Mouse (Mus musculus) hindbrain, embryonic 12.5 days (tissue): ENCODE results near the gene 3110021N24Rik. TPM values are rescaled to one million over a fixed set of nuclear protein-coding genes. Genes with fewer than 3 reads are reported as not detected.

Source experiments
- ATAC-seq: fragments of 200-750 bp; cut with Nextera tagmentation; 2 replicates; pipeline ENCODE4 v1.8.0; 2017; ENCODE audit warnings: moderate TSS enrichment; ENCODE audit not compliant: low FRiP score
- H3K27ac ChIP-seq: fragments of 300-500 bp; sonication (generic); 2 replicates; pipeline ENCODE4 v1.5.1; 2016; ENCODE audit warnings: mild to moderate bottlenecking
- H3K27me3 ChIP-seq: fragments of 300-500 bp; sonication (generic); 2 replicates; pipeline ENCODE4 v1.6.1; 2016; ENCODE audit warnings: mild to moderate bottlenecking
- H3K36me3 ChIP-seq: fragments of 300-500 bp; sonication (generic); 2 replicates; pipeline ENCODE4 v1.6.1; 2016; ENCODE audit warnings: mild to moderate bottlenecking
- H3K4me1 ChIP-seq: fragments of 300-500 bp; sonication (generic); 2 replicates; pipeline ENCODE4 v1.6.1; 2016
- H3K4me2 ChIP-seq: fragments of 300-500 bp; sonication (generic); replicated peaks from 2 replicates; pipeline ENCODE4 v1.6.1; 2016; ENCODE audit warnings: mild to moderate bottlenecking
- H3K4me3 ChIP-seq: fragments of 300-500 bp; sonication (generic); 2 replicates; pipeline ENCODE4 v1.5.1; 2016; ENCODE audit warnings: mild to moderate bottlenecking
- H3K9ac ChIP-seq: fragments of 300-500 bp; sonication (generic); 2 replicates; pipeline ENCODE4 v1.6.1; 2016; ENCODE audit warnings: mild to moderate bottlenecking, moderate library complexity
- H3K9me3 ChIP-seq: fragments of 300-500 bp; sonication (generic); replicated peaks from 2 replicates; pipeline ENCODE4 v1.6.1; 2016; ENCODE audit warnings: mild to moderate bottlenecking
- WGBS: fragments of 180-500 bp; shearing (Covaris S2); methylation state at CpG from one replicate; pipeline ENCODE4 v1.1.7; 2016; 5-methylcytosine and 5-hydroxymethylcytosine counted together
- polyA plus RNA-seq: library from polyadenylated mRNA; unstranded; fragments of >200 nt; fragmentation: Nextera tagmentation; extraction: Ambion mirVana; gene quantifications from 2 replicates; pipeline ENCODE4 v1.2.1, GENCODE M21; 2016

The 3110021N24Rik gene
- polyA plus RNA-seq, 1 experiment from 2014 or later: 2.4 TPM

GRCm38 (mm10) chr4:108811142-108811541 is 91.7 kb downstream of the 3110021N24Rik start:
- Histone ChIP-seq H3K4me1 (0 out of 2 replicates have a peak, but pooled peaks cover 3% of the 10 kb centered on the region), H3K27me3 (no peaks in the 10 kb centered on the region), H3K9ac (no peak overlapping the region), H3K27ac (no peak overlapping the region), H3K4me2 (no peak overlapping the region), H3K36me3 (peaks cover 7% of the 10 kb centered on the region; the same call in 1 of the 2 replicates), H3K4me3 (no peak overlapping the region), H3K9me3 (no peaks in the 10 kb centered on the region)
- WGBS: 63% methylated on average over 4 of the region's 4 CpGs
- no peak for ATAC-seq

GRCm38 (mm10) chr4:108811550-108811949 is 92.1 kb downstream of the 3110021N24Rik start:
- H3K36me3 ChIP-seq: peaks cover 7% of the 10 kb centered on the region; the same call in 1 of the 2 replicates
- H3K4me1 ChIP-seq: 0 out of 2 replicates have a peak, but pooled peaks cover 3% of the 10 kb centered on the region
- WGBS: 73% methylated on average over 6 of the region's 6 CpGs
- no peak overlapping the region for H3K4me2 ChIP-seq
- no peak for ATAC-seq
- H3K4me3 ChIP-seq: no peak overlapping the region
- no peak overlapping the region for H3K9ac ChIP-seq
- H3K27ac ChIP-seq: no peak overlapping the region
- no peaks in the 10 kb centered on the region for H3K9me3 ChIP-seq
- H3K27me3 ChIP-seq: no peaks in the 10 kb centered on the region

- no peak overlapping the region for H3K27ac ChIP-seq
- H3K36me3 ChIP-seq: peaks cover 68% of the 10 kb centered on the region
- H3K4me2 ChIP-seq: no peak overlapping the region
- H3K9me3 ChIP-seq: no peaks in the 10 kb centered on the region
- H3K4me3 ChIP-seq: no peak overlapping the region
- H3K4me1 ChIP-seq: no peaks in the 10 kb centered on the region
- H3K27me3 ChIP-seq: no peaks in the 10 kb centered on the region
- no peak overlapping the region for H3K9ac ChIP-seq
- no peak for ATAC-seq
- WGBS: 98% methylated on average over 3 of the region's 3 CpGs
These were observed 106.2 kb downstream of the 3110021N24Rik start for GRCm38 (mm10) chr4:108825677-108826076.

- Histone ChIP-seq H3K4me2 (no peak overlapping the region), H3K9ac (no peak overlapping the region), H3K27ac (no peak overlapping the region), H3K27me3 (no peaks in the 10 kb centered on the region), H3K9me3 (no peaks in the 10 kb centered on the region), H3K4me3 (no peak overlapping the region), H3K4me1 (0 out of 2 replicates have a peak, but pooled peaks cover 4% of the 10 kb centered on the region), H3K36me3 (peaks cover 63% of the 10 kb centered on the region)
- WGBS: 89% methylated on average over 1 of the region's 1 CpGs
- no peak for ATAC-seq
These were observed 106.6 kb downstream of the 3110021N24Rik start for GRCm38 (mm10) chr4:108826096-108826495.

GRCm38 (mm10) chr4:108826643-108827042 is 107.2 kb downstream of the 3110021N24Rik start:
- H3K9me3 ChIP-seq: no peaks in the 10 kb centered on the region
- peaks cover 60% of the 10 kb centered on the region for H3K36me3 ChIP-seq
- no peak overlapping the region for H3K4me3 ChIP-seq
- WGBS: 94% methylated on average over 2 of the region's 2 CpGs
- H3K27ac ChIP-seq: no peak overlapping the region
- H3K4me2 ChIP-seq: no peak overlapping the region
- H3K27me3 ChIP-seq: no peaks in the 10 kb centered on the region
- H3K4me1 ChIP-seq: peaks cover 5% of the 10 kb centered on the region
- no peak for ATAC-seq
- no peak overlapping the region for H3K9ac ChIP-seq

GRCm38 (mm10) chr4:108830698-108831097 is 111.2 kb downstream of the 3110021N24Rik start:
- H3K4me1 ChIP-seq: peaks cover 20% of the 10 kb centered on the region
- H3K9me3 ChIP-seq: no peaks in the 10 kb centered on the region
- H3K4me3 ChIP-seq: no peak overlapping the region
- no peak overlapping the region for H3K9ac ChIP-seq
- no peak for ATAC-seq
- peaks cover 27% of the 10 kb centered on the region for H3K36me3 ChIP-seq
- H3K4me2 ChIP-seq: 0 out of 2 replicates have a peak overlapping the region, but pooled peaks have one; percentile 84
- H3K27me3 ChIP-seq: no peaks in the 10 kb centered on the region
- 78% methylated on average over 1 of the region's 1 CpGs for WGBS
- no peak overlapping the region for H3K27ac ChIP-seq

Other genes with a start within 250 kb of the 3110021N24Rik start
- 91.8 and 94.5 TPM in 2 replicates for gene Prpf38a, start 140.3 kb upstream of the 3110021N24Rik start, polyA plus RNA-seq
- 6.7 and 8.5 TPM in 2 replicates for gene Orc1, start 140.2 kb upstream of the 3110021N24Rik start, polyA plus RNA-seq
- 24.7 and 29.7 TPM in 2 replicates for gene Cc2d1b, start 99.7 kb upstream of the 3110021N24Rik start, polyA plus RNA-seq
- gene Zfyve9, start 61.1 kb downstream of the 3110021N24Rik start, polyA plus RNA-seq: 6.0 and 6.4 TPM in 2 replicates
- gene Btf3l4, start 114.0 kb downstream of the 3110021N24Rik start, polyA plus RNA-seq: 225 TPM in 2 replicates
- 97.2 and 103 TPM in 2 replicates for gene Txndc12, start 115.0 kb downstream of the 3110021N24Rik start, polyA plus RNA-seq
- 37.0 and 39.8 TPM in 2 replicates for gene Kti12, start 128.1 kb downstream of the 3110021N24Rik start, polyA plus RNA-seq
- gene A730015C16Rik, start 129.0 kb downstream of the 3110021N24Rik start, polyA plus RNA-seq: 1.6 and 3.1 TPM in 2 replicates
- 39.5 and 45.5 TPM in 2 replicates for gene Rab3b, start 159.4 kb downstream of the 3110021N24Rik start, polyA plus RNA-seq